Mouse (Mus musculus) T-helper 2 cell (primary cell): ENCODE measurements around the gene Isy1.

Experiments
- in situ Hi-C: fragments of 300-600 bp; cut with MboI, MseI; formaldehyde crosslinking; loops from one replicate; pipeline ENCODE4 v1.15.1; 2025; ENCODE audit warnings: high pct_unique_total_duplicates

Isy1 gene

DNA sequence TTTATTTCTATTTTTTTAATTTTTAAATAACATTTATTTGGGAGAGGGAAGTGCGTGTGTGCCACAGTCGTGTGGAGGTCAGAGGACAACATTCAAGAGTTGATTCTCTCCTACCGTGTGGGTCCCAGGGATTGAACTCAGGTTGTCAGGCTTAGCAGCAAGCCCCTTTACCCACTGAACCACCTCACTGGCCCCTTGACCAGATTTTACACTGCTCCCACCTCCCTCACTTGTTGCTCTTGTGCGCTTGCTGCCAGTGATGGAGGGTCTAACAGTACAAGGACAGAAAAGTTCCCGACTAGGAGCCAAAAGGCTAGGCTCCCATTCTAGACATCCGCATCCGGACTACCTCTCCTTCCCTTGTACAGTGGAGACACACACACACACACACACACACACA lies 33.1 kb downstream of the Isy1 start:
- in situ Hi-C loops = loop anchor here (5.0 to 10.0 kb wide), 2 partner anchors 43 to 341 kb away; no protein-coding TSS in a partner anchor

GRCm38 (mm10) chr6:87804886-87805285 lies 33.7 kb downstream of the Isy1 start:
- in situ Hi-C loops = loop anchor here (5.0 to 10.0 kb wide), 2 partner anchors 43 to 340 kb away; no protein-coding TSS in a partner anchor

- in situ Hi-C loops = loop anchor here (10.0 kb wide), 1 partner anchor 339 kb away; no protein-coding TSS in a partner anchor
Measured at GRCm38 (mm10) chr6:87804036-87804435, 34.6 kb downstream of the Isy1 start.

DNA sequence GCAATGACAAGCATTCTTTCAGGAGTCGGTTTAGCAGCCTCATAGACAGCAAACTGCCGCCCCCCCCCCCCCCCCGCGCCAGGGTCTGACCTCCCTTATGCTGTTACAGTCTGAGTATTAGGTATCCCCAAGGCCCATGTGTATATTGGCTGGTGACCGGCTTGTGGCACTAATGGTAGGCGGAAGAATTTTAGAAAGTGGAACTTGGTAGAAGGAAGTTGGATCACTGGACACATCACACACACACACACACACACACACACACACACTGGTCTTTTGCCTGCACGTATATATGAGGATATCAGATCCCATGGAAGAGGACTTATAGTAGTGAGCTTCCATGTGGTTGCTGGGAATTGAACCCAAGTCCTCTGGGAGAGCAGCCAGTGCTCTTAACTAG lies 36.1 kb downstream of the Isy1 start:
- in situ Hi-C loops = loop anchor here (10.0 kb wide), 1 partner anchor 338 kb away; no protein-coding TSS in a partner anchor

DNA sequence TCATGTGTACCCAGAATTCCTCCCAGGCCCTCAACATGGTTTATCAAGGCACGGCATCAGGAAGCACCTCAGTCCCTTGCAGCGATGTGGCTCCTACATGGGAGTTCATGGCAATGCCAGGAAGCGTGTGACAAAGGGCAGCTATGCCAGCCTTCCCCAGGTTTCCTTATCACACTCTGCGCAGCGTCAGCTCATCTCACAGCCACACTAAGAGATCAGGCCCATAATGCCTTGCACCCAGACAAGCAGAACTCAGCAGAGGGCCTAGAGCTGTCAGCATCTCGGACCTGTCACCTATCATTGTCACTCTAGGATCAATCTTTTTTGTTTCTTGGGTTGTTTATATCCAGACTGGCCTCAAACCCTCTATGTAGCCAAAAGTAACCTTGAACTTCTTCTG lies 39.0 kb downstream of the Isy1 start:
- in situ Hi-C loops = no loop called here

GRCm38 (mm10) chr6:87797321-87797720 lies 41.3 kb downstream of the Isy1 start:
- in situ Hi-C loops = no loop called here

- in situ Hi-C loops = no loop called here
Measured at GRCm38 (mm10) chr6:87796251-87796880, 42.2 kb downstream of the Isy1 start.

DNA sequence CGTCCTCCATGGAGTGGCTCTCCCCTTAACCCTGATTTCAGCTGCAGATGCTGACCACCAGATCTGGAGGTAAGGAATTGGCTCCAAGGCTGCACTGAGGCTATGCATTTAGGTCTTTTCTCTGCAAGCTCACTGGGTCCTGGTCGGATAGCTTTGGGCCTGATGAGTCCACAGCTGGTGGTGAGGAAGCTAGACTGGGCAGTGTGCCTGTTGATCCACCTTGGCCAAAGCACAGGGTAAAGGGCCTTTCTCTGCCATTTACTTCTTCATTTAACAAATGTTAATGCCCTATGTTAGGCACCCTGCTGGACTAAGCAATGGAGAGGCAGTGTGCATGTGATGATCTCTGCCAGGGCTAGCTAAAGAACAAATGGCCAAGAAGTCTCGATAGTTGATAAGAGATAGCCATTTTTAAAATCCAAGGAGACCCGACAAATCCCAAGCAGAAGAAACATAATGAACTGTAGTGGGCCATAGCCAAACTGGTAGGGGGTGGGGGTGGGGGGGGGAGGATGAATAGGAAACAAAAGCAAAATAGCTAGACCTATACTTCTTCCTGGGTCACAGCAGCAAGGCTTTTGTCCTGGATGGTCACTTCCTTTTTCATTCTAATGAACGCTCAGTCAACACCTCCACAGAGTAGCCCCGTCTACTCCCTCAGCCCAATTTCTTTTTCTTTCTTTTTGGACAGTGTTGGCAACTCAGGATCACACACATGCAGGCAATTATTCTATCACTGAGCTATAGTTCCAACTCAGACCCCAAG lies 43.0 kb downstream of the Isy1 start:
- in situ Hi-C loops = no loop called here

GRCm38 (mm10) chr6:87793821-87794510 lies 44.6 kb downstream of the Isy1 start:
- in situ Hi-C loops = no loop called here

- in situ Hi-C loops = no loop called here
Measured at GRCm38 (mm10) chr6:87791826-87792225, 46.8 kb downstream of the Isy1 start.

DNA sequence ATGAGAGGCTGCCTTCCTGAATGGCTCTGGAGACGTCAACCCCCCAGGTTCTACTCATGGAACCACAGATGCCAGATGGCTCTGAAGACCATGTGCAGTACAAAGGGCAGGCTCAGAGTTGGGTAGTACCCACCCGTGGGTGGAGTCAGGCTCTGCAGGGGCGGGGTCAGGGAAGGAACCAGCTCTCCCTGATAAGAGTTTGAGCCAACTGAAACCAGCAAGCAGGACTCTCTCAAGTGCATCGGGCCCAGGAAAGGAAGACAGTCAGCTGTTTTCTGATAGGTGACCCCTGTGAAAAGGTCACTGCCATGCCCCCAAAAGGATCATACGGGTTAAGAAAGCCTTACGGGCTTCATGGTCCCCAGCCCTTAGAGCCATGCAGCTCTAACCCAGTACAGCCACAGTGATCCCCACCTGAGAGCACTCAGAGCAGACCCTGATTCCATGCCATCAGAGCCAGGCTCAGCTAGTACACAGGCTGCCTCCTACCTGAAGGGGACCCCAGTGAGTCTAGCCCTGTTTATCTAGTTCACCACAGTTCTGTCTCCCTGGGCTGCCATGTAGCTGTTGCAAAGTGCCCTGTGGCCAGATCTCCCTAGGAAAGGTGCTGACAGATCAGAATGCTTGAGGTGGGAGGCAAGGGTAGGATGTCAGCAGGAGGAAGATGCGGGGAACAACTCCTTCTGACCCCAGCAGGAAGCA lies 47.7 kb downstream of the Isy1 start:
- in situ Hi-C loops = no loop called here

- in situ Hi-C loops = no loop called here
Measured at GRCm38 (mm10) chr6:87789791-87790190, 48.8 kb downstream of the Isy1 start.

DNA sequence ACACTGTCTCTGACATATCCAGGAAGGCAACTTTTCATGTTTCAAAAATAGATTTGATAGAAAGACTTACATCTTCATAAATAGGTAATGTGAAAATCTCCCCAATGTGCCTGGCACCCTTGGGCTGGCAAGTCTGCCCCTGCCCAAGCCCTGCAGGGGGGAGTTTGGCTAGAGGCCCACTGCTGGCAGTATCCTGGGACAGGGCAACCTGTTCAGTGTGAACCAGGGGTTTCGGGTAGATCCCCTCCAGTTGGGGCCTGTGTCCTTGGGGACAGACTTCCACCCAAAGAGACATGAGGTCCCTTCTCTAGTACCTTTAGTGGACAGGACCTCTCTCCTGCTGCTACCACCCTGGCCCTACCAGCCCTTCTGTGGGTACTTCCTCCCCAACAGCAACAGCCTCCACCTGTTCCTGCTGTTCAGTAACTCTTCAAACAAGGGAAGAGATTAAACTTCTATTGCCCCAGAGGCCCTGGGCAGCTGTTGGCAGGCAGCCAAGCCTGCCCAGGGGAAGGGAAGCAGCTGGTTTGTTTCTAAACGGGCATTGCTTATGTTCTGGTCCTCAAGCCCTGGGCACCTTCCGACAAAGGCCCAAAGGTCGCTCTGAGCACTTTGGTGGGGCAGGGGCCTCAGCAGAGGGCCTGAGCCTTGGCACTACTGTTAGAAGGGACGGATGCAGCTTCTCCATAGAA lies 49.6 kb downstream of the Isy1 start:
- in situ Hi-C loops = no loop called here

DNA sequence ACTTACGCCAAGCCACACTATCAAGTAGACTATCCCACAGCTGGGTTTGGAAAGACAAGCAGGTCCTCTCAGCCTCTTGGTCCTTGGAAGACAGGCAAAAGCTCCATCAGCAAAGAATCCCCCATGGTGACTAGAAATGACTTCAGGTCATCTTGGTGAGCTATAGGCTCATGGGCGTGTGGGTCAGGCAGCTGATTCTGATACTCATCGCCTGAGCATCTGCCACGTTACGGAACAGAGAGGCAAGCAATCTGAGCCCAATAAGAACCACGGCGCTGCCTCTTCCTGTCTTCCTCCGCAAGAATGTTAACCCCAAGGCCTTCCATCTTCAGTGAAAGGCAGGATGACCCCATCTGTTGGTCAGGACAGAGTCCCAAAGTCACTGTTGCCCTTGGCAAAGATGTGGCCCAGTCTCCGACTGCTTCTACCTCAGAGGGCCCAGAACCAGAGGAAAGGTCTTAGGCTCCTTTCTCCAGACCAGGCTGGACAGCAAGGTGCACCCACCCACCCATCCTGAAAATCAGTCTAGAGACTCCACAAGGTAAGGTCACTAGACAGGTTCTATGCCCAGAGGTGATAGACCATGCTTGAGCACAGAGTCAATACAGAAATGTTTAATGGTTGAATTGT lies 50.2 kb downstream of the Isy1 start:
- in situ Hi-C loops = no loop called here

DNA sequence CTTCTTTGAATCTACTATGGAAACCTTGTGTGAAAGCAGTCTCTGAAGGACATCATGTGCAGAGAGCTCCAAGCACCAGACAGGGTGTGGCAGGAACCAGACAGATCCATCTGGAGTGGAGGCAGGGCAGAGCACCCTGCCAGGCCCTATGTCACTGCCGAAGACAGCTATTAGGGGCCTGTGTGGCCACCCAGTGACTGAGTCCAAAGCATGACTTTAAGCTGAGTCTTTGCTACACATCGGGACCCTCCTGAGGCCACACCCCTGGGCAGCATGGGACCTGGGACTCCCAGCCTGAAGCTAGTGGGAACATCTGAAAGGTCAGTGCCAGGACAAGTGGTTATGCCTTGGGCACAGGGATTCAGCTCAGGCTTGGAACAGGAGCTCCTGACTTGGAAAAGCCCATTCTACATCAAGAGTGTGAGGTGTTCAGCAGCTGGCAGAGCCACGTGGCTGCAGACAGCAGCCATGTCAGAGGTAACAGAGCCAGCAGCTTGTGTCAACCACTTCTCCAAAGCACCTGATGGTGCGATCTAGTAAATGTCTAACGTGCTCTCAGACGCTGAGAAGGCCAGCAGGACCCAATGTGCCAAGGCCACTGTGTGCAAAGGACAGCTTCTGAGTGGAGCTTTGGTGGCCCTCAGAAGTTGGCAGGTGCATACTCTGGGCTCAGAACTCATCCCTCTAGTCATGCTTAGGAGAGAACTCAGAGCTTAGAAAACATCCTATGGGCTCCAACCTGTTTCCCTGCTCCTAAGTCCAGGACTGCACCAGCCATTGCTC lies 51.3 kb downstream of the Isy1 start:
- in situ Hi-C loops = no loop called here

DNA sequence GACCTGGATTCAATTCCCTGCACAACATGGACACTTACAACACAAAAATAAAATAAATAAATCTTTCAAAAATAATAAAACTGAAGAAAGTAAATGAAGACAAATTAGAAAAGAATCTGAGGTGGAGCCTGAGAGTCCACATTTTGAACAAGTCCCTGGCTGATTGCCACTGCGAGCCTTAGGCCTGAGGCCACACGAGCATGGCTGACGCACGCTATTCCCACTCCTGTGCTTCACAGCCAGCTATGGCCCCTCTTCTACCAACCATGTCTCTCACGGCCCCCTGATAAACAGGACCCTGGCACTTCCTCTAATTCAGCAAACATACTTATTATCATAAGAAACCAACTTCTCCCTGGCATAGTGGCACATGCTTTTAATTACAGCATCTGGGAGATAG lies 52.0 kb downstream of the Isy1 start:
- in situ Hi-C loops = no loop called here

DNA sequence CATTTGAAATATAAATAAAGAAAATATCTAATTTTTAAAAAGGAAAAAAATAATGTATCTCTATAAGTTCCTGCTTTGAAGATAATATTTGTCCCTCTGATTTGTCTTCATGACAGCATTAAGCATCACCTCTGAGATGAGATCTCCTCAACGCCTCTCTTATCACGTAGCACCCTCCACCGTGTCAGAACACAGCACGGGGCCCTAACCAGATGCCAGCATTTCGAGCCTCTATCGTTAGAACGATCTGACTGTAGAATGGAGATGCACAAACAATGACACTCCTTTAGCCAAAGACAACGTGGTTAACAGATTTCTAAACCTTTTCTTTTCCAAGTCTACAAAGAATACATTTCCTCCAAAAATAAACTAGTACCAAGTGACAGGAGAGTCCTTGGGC lies 54.6 kb downstream of the Isy1 start:
- in situ Hi-C loops = no loop called here

GRCm38 (mm10) chr6:87780546-87781301 lies 57.9 kb downstream of the Isy1 start:
- in situ Hi-C loops = no loop called here
